Mouse (Mus musculus): Measurements from ENCODE around the gene Eif4enif1. TPM values are rescaled to one million over a fixed set of nuclear protein-coding genes. Genes with fewer than 3 reads are reported as not detected.
"Not testable (repeated sequence)": the region's sequence is repeated elsewhere in the genome, so short reads cannot be mapped to it uniquely, and the experiment has no call there.

Eif4enif1 gene
- polyA plus RNA-seq (2015; fragmentation: Nextera tagmentation; extraction: Ambion mirVana) = 28.0 and 32.3 TPM in 2 replicates

DNA sequence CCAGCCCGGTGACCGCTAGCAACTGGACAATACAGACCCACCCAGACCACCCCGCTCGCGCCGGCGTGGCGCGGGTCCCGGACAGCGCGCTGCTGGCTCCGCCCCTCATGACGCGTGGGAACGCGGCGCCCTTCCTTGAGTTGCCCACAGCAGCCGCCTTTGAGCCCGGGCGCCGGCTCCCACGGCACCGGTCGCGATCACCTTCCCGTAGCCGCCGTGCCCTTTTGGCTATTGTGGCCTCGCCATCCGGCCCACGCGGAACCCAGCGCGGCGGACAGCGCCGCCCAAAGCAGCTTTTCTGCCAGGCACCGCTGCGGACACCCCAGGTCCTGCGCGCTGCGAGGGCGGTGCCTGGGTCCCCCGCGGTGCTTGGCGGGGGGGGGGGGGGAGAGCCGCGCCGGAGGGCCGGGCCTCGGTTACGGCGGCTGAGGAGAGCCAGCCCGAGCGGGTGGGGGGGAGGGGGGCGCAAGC lies at the start of gene Eif4enif1:
Eif4enif1 (plus strand) TSS at position 162 of the 471 bp plus-strand sequence.
- Histone ChIP-seq H3K27ac (replicated peaks) (peak within 1 kb of the TSS; percentile 45), H3K4me3 (peak within 1 kb of the TSS; percentile 50), H3K9me3 (no peaks in the 10 kb centered on the region), H3K9ac (peak within 1 kb of the TSS; percentile 75), H3K4me1 (peaks cover 17% of the 10 kb centered on the region), H3K4me2 (peak within 1 kb of the TSS; percentile 53), H3K36me3 (peaks cover 28% of the 10 kb centered on the region), H3K27me3 (replicated peaks) (no peaks in the 10 kb centered on the region)
- peak; percentile 55 for ATAC-seq (ENCODE audit: extremely low read depth, insufficient number of reproducible peaks, low FRiP score, low TSS enrichment)
- WGBS = under 1% methylated on average over 42 of the region's 57 CpGs

GRCm38 (mm10) chr11:3153666-3154397 lies 48.4 kb upstream of the Eif4enif1 start:
- not testable (repeated sequence) for H3K27me3 ChIP-seq (replicated peaks); H3K4me1 ChIP-seq; H3K4me2 ChIP-seq; H3K9ac ChIP-seq; H3K4me3 ChIP-seq; H3K27ac ChIP-seq (replicated peaks)
- peak; percentile 21 for ATAC-seq (ENCODE audit: extremely low read depth, insufficient number of reproducible peaks, low FRiP score, low TSS enrichment)
- 72% methylated on average over 1 of the region's 1 CpGs for WGBS
- Histone ChIP-seq H3K36me3 (peaks cover 20% of the 10 kb centered on the region), H3K9me3 (peaks cover 13% of the 10 kb centered on the region)

- H3K4me2 ChIP-seq; H3K4me1 ChIP-seq; H3K36me3 ChIP-seq; H3K27me3 ChIP-seq (replicated peaks); H3K27ac ChIP-seq (replicated peaks); H3K4me3 ChIP-seq; ATAC-seq (ENCODE audit: extremely low read depth, insufficient number of reproducible peaks, low FRiP score, low TSS enrichment); H3K9ac ChIP-seq: not testable (repeated sequence)
- 85% methylated on average over 2 of the region's 3 CpGs for WGBS
- peaks cover 13% of the 10 kb centered on the region for H3K9me3 ChIP-seq
Measured at GRCm38 (mm10) chr11:3156991-3157390, 45.2 kb upstream of the Eif4enif1 start.

DNA sequence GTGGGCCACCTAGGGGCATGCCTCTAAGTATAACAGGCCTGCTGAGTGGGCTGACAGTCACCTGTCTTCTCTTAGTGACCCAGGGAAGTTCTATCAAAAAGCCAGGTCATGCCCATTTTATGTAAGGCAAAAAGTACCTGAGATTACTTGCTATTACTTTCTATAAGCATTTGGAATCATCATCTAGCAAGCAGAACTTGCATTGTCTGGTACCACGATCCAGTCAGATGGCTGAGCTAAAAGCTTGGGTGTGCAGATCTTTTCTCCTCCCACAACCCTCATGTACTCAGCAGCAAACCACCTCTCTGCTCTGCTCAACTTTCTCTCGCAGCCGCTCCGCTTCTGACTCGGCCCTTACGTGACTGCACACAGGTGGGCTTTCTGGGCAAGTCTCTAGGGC lies 44.2 kb upstream of the Eif4enif1 start:
- H3K4me1 ChIP-seq; H3K27ac ChIP-seq (replicated peaks); H3K36me3 ChIP-seq; H3K4me3 ChIP-seq; H3K4me2 ChIP-seq; H3K9ac ChIP-seq; H3K27me3 ChIP-seq (replicated peaks); ATAC-seq (ENCODE audit: extremely low read depth, insufficient number of reproducible peaks, low FRiP score, low TSS enrichment): not testable (repeated sequence)
- WGBS = 86% methylated on average over 6 of the region's 6 CpGs
- H3K9me3 ChIP-seq = peaks cover 20% of the 10 kb centered on the region

GRCm38 (mm10) chr11:3158800-3159199 lies 43.4 kb upstream of the Eif4enif1 start:
- peaks cover 20% of the 10 kb centered on the region for H3K9me3 ChIP-seq
- WGBS = 80% methylated on average over 4 of the region's 4 CpGs
- H3K4me2 ChIP-seq; H3K27me3 ChIP-seq (replicated peaks); H3K27ac ChIP-seq (replicated peaks); H3K36me3 ChIP-seq; H3K9ac ChIP-seq; H3K4me3 ChIP-seq; H3K4me1 ChIP-seq; ATAC-seq (ENCODE audit: extremely low read depth, insufficient number of reproducible peaks, low FRiP score, low TSS enrichment): not testable (repeated sequence)

DNA sequence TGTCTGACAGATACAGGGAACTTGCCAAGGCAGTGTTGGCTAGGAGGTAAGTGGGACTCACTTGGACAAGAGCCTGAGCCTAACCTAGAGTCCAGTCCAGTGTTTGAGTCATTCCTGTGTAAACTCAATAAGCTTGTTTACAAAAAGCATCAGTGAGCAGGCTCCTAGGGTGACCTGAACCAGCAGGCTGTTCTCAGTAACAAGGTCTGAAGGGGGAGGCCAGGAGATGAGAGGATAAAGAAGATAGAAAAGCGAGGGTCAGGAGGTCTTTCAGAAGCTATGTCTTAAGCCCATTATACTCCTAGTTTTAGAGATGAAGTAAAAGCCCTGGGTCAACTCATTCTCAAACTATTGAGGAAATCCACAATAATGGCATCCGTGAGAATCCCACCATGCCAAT lies 40.8 kb upstream of the Eif4enif1 start:
- not testable (repeated sequence) for H3K4me2 ChIP-seq; H3K36me3 ChIP-seq; H3K4me1 ChIP-seq; H3K9ac ChIP-seq; H3K27me3 ChIP-seq (replicated peaks); H3K27ac ChIP-seq (replicated peaks); H3K4me3 ChIP-seq
- ATAC-seq (ENCODE audit: extremely low read depth, insufficient number of reproducible peaks, low FRiP score, low TSS enrichment) = peak; percentile 9
- WGBS = 42% methylated on average over 1 of the region's 2 CpGs
- H3K9me3 ChIP-seq = peaks cover 23% of the 10 kb centered on the region

- H3K4me2 ChIP-seq; H3K27ac ChIP-seq (replicated peaks); H3K4me3 ChIP-seq; H3K36me3 ChIP-seq; H3K4me1 ChIP-seq; H3K27me3 ChIP-seq (replicated peaks); H3K9ac ChIP-seq: not testable (repeated sequence)
- WGBS = 66% methylated on average over 5 of the region's 5 CpGs
- peak; percentile 15; the same call in 1 of the 2 replicates for ATAC-seq (ENCODE audit: extremely low read depth, insufficient number of reproducible peaks, low FRiP score, low TSS enrichment)
- H3K9me3 ChIP-seq = peaks cover 23% of the 10 kb centered on the region
Measured at GRCm38 (mm10) chr11:3162236-3162897, 39.8 kb upstream of the Eif4enif1 start.

- not testable (repeated sequence) for H3K4me1 ChIP-seq; ATAC-seq (ENCODE audit: extremely low read depth, insufficient number of reproducible peaks, low FRiP score, low TSS enrichment)
- WGBS = 81% methylated on average over 2 of the region's 2 CpGs
Measured at GRCm38 (mm10) chr11:3163122-3163521, 39.1 kb upstream of the Eif4enif1 start.

DNA sequence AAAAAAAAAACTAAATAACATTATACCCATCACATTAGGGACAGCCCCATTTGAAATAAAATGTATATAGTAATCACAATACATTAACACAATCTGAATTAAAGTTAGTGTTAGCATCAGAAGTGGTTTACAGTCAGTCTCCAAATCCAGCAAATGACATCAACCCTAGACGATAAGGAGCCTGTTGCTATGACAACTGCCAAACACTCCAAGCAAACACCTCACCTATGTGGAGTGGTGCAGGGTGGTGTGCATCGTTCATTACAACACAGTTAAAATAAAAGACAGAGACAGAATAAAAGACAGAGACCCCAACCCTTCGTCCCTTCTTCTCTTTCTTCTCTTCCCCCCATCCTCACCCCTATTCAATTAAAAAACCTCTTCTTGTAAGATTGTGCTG lies 38.5 kb upstream of the Eif4enif1 start:
- H3K4me1 ChIP-seq; H3K9ac ChIP-seq; H3K27me3 ChIP-seq (replicated peaks); H3K4me3 ChIP-seq; H3K36me3 ChIP-seq; H3K4me2 ChIP-seq; H3K27ac ChIP-seq (replicated peaks); ATAC-seq (ENCODE audit: extremely low read depth, insufficient number of reproducible peaks, low FRiP score, low TSS enrichment): not testable (repeated sequence)
- 40% methylated on average over 3 of the region's 3 CpGs for WGBS
- H3K9me3 ChIP-seq = peaks cover 26% of the 10 kb centered on the region

More at GRCm38 (mm10) chr11:3163122-3163521, 39.1 kb upstream of the Eif4enif1 start:
- peaks cover 26% of the 10 kb centered on the region for H3K9me3 ChIP-seq
- H3K36me3 ChIP-seq; H3K4me3 ChIP-seq; H3K4me2 ChIP-seq; H3K9ac ChIP-seq; H3K27me3 ChIP-seq (replicated peaks); H3K27ac ChIP-seq (replicated peaks): not testable (repeated sequence)

DNA sequence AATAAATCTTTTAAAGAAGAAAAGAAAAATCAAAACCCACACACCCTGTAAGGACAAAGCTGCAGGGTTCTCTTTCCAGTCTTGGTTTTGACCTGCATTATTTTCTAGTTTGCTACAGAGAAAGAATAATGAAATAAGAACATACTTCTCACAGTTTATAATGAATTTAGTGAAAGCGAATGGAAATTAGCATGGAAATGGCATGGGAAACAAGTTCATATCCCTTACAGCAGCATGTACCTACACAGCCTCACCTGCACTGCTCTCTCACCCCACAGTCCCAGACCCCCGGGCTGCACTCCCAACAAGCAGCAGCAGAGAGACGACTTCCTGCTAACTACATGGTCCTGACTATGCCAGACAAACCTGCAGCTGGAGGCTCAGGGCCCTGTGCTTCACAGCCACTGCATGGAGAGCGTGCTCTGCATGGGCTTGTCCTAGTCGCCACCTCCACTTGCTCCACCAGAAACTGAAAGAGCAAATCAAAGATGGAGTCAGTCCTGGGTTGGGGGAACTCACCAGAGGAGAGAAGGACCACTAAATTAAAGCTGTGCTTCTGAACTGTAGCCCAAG lies 36.9 kb upstream of the Eif4enif1 start:
- not testable (repeated sequence) for H3K4me1 ChIP-seq; H3K27ac ChIP-seq (replicated peaks); H3K9ac ChIP-seq; H3K36me3 ChIP-seq; H3K4me3 ChIP-seq; H3K27me3 ChIP-seq (replicated peaks); H3K4me2 ChIP-seq
- H3K9me3 ChIP-seq = peaks cover 26% of the 10 kb centered on the region
- WGBS = 76% methylated on average over 3 of the region's 5 CpGs
- ATAC-seq (ENCODE audit: extremely low read depth, insufficient number of reproducible peaks, low FRiP score, low TSS enrichment) = peak; percentile 12

DNA sequence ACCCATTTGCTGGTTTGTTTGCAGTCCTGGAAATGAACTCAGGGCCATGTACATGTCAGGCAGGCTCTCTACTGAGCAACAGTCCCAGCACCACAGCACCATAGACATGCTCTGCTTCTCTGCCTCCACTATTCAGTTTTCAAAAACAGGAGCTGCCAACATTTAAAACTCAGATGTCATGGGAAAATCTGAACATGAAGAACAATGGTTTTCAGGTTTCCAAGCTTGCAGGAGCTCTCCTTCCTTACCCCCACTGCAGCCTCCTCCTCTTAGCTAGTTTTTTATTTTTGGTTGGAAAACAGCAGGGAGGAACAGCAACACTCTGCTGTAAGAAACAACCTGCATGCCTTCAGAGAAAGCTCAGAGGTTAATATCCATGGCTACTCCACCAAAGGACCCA lies 35.9 kb upstream of the Eif4enif1 start:
- H3K4me2 ChIP-seq; ATAC-seq (ENCODE audit: extremely low read depth, insufficient number of reproducible peaks, low FRiP score, low TSS enrichment); H3K36me3 ChIP-seq; H3K27me3 ChIP-seq (replicated peaks); H3K9ac ChIP-seq; H3K4me3 ChIP-seq; H3K4me1 ChIP-seq; H3K27ac ChIP-seq (replicated peaks): not testable (repeated sequence)
- peaks cover 25% of the 10 kb centered on the region for H3K9me3 ChIP-seq
